Comparison of ENCODE assay signal across 17 mouse cellular contexts in the genomic region with DNA sequence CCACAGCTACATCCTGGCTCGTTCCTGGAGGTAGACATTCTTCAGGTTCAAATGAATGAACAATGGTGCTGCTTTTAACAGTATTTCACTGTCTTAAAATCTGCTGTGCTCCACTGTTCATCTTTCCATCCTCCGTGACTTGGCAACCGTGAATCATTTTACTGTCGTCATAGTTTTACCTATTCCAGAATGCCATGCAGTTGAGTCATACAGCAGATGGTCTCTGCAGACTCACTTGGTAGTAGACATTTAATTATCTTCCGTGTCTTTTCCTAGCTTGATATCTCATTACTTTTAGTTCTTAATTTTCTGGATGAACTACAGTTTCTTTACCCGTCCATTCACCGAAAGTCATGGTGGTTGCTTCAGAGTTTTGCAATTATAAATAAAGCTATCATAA.
DNase-seq lines count a peak whose midpoint lies in the region; ATAC-seq and TF ChIP-seq lines count a peak whose summit lies in the region.
"Had no signal": no experiment of that assay in that cellular context is flagged by ENCODE, and none has a peak within 500 bp of the region (broad histone marks: within the 10 kb centered on the region; RNA-seq: fewer than 3 reads in every experiment).

No protein-coding gene starts in this region.

- H3K4me3 ChIP-seq in embryonic fibroblast, embryonic 13.5 days (ENCODE audit: insufficient read depth, low read length), result no peak overlapping the region
- no peak overlapping the region for H3K4me3 ChIP-seq in intestine, embryonic 15.5 days (replicated peaks)
- H3K4me3 ChIP-seq: erythroblast, embryonic 14.5 days; heart, embryonic 13.5 days; midbrain, embryonic 12.5 days had no signal

- intact Hi-C loops in left cerebral cortex, postnatal 36 days (cut with DNase I), result loop anchor here (5.0 kb wide), 1 partner anchor 116 kb away; no protein-coding TSS in a partner anchor

- no peak for TF ChIP-seq POLR2A in embryonic fibroblast, embryonic 13.5 days (IDR thresholded peaks at IDR 0.05; ENCODE audit: low read depth, low read length)

- no peaks in the 10 kb centered on the region for H3K36me3 ChIP-seq in intestine, embryonic 15.5 days
- H3K36me3 ChIP-seq: heart, embryonic 13.5 days; midbrain, embryonic 12.5 days had no signal

- peak; percentile 46 to 66 for DNase-seq in cerebellum, adult 18-20 months
- DNase-seq in cerebellum, postnatal 14 days, result no peak
- DNase-seq in layer of hippocampus, adult 18-20 months (ENCODE audit: low spot score in 2 of 2), result peak; percentile 52 to 72
- no peak for DNase-seq in layer of hippocampus, postnatal 25 days (ENCODE audit: extremely low spot score in 1 of 2, low spot score in 1 of 2)
- DNase-seq in left cerebral cortex, postnatal 36 days (ENCODE audit: low spot score in 2 of 2), result peak; percentile 33 to 36
- DNase-seq: adrenal gland, postnatal 10 days; kidney, adult 9 months; liver; lung, adult 18-20 months; lung, postnatal 4 days; retina, postnatal 1 day had no signal

- no peak overlapping the region for H3K4me2 ChIP-seq in intestine, embryonic 15.5 days (replicated peaks)
- H3K4me2 ChIP-seq: heart, embryonic 13.5 days; midbrain, embryonic 12.5 days had no signal

- TF ChIP-seq CTCF in embryonic fibroblast, embryonic 13.5 days (IDR thresholded peaks at IDR 0.05; ENCODE audit: borderline replicate concordance, insufficient read depth, low read length), result no peak

- H3K27ac ChIP-seq in embryonic fibroblast, embryonic 13.5 days (ENCODE audit: insufficient read depth, low read length), result peak overlapping the region; percentile 65
- no peak overlapping the region for H3K27ac ChIP-seq in intestine, embryonic 15.5 days
- H3K27ac ChIP-seq: heart, embryonic 13.5 days; midbrain, embryonic 12.5 days had no signal

- H3K9me3 ChIP-seq in intestine, embryonic 15.5 days, result no peaks in the 10 kb centered on the region
- H3K9me3 ChIP-seq: heart, embryonic 13.5 days; midbrain, embryonic 12.5 days had no signal

- WGBS in intestine, embryonic 15.5 days, result 85% methylated on average over 7 of the region's 7 CpGs

- peaks cover 6% of the 10 kb centered on the region; the same call in 1 of the 2 replicates for H3K4me1 ChIP-seq in embryonic fibroblast, embryonic 13.5 days (ENCODE audit: control insufficient read depth, insufficient read depth, low read length)
- H3K4me1 ChIP-seq in intestine, embryonic 15.5 days (replicated peaks), result no peaks in the 10 kb centered on the region
- H3K4me1 ChIP-seq: heart, embryonic 13.5 days had no signal

- H3K27me3 ChIP-seq in intestine, embryonic 15.5 days (replicated peaks), result no peaks in the 10 kb centered on the region
- H3K27me3 ChIP-seq: heart, embryonic 13.5 days; midbrain, embryonic 12.5 days had no signal

- H3K9ac ChIP-seq in intestine, embryonic 15.5 days, result no peak overlapping the region
- H3K9ac ChIP-seq: heart, embryonic 13.5 days; midbrain, embryonic 12.5 days had no signal

- no peak for ATAC-seq in intestine, embryonic 15.5 days
- ATAC-seq in CD4-positive, CD25-positive, alpha-beta regulatory T cell, adult 4 months, result no peak

Comparison
In these comparisons a context has a peak if more than half of its experiments do, and no peak if none do; other contexts are left out.
1. DNase-seq: peak in cerebellum, adult 18-20 months (2 of 2), layer of hippocampus, adult 18-20 months (2 of 2) and left cerebral cortex, postnatal 36 days (2 of 2); none in cerebellum, postnatal 14 days (0 of 2) and layer of hippocampus, postnatal 25 days (0 of 2).